7 mouse cellular contexts compared by ENCODE assay signal in the genomic region with DNA sequence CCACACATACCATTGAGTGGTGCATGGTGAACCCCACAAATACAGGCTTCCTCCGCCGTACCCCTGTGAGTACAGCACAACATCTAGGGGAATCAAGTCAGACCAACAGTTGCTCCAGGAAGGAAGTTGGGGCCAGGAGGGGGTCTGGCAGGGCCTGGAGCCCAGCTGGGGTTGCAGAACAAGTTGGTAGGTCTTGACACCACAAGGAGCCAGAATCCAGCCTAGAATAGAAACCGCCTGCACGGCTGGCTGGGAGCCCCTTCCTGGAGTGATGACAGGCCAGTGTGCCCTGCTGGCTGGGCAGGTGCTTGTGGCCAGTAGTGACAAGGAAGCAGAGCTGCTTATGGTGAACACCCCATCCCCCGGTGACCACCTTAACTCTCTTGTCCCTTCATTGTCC.
DNase-seq lines count a peak whose midpoint lies in the region; ATAC-seq and TF ChIP-seq lines count a peak whose summit lies in the region.

No protein-coding gene starts in this region.

- DNase-seq in gastrocnemius, adult 2 months, result peak; percentile 90
- DNase-seq in heart, adult 18-20 months, result peak; percentile 65 to 66
- DNase-seq in limb, embryonic 11.5 days (ENCODE audit: low spot score), result no peak
- DNase-seq in natural killer cell, adult 2 months (ENCODE audit: low spot score in 2 of 2), result peak; percentile 25 to 27
- DNase-seq in urinary bladder, adult 2 months (ENCODE audit: low spot score), result no peak
- DNase-seq in neural tube, embryonic 10.5 days (ENCODE audit: extremely low spot score, low spot score), result no peak
- DNase-seq in right cerebral cortex, postnatal 14 days, result no peak

- WGBS in limb, embryonic 11.5 days, result 81% methylated on average over 5 of the region's 5 CpGs

- H3K27ac ChIP-seq in gastrocnemius, adult 2 months, result peak overlapping the region; percentile 75
- H3K27ac ChIP-seq in limb, embryonic 11.5 days (replicated peaks; ENCODE audit: low read depth, low read length), result peak overlapping the region; percentile 30; the same call in 1 of the 2 replicates

- H3K9ac ChIP-seq in limb, embryonic 11.5 days (ENCODE audit: low read length), result no peak overlapping the region

- no peak overlapping the region for H3K4me2 ChIP-seq in limb, embryonic 11.5 days (ENCODE audit: low read depth, severe bottlenecking)

- H3K36me3 ChIP-seq in limb, embryonic 11.5 days (ENCODE audit: control insufficient read depth, insufficient read depth, low read length), result no peaks in the 10 kb centered on the region

- intact Hi-C loops in gastrocnemius, adult 2 months (cut with DNase I), result loop anchor here (5.0 kb wide), 1 partner anchor 49 kb away; no protein-coding TSS in a partner anchor

- no peak for ATAC-seq in limb, embryonic 11.5 days (ENCODE audit: insufficient number of reproducible peaks, low FRiP score, low TSS enrichment, low read depth)

- H3K4me3 ChIP-seq in gastrocnemius, adult 2 months, result no peak overlapping the region
- H3K4me3 ChIP-seq in limb, embryonic 11.5 days (ENCODE audit: low read depth, low read length), result no peak overlapping the region

- H3K9me3 ChIP-seq in limb, embryonic 11.5 days (ENCODE audit: control insufficient read depth, low read length), result no peaks in the 10 kb centered on the region

- H3K4me1 ChIP-seq in limb, embryonic 11.5 days (ENCODE audit: control insufficient read depth, insufficient read depth, low read length), result peaks cover 10% of the 10 kb centered on the region

- no peaks in the 10 kb centered on the region for H3K27me3 ChIP-seq in limb, embryonic 11.5 days (ENCODE audit: control insufficient read depth, insufficient read depth, low read length)

- no peak for TF ChIP-seq CTCF in gastrocnemius, adult 2 months (IDR thresholded peaks at IDR 0.05)

Comparison
In these comparisons a context has a peak if more than half of its experiments do, and no peak if none do; other contexts are left out.
1. DNase-seq: peak in gastrocnemius, adult 2 months (single experiment), heart, adult 18-20 months (2 of 2) and natural killer cell, adult 2 months (2 of 2); none in limb, embryonic 11.5 days (single experiment), urinary bladder, adult 2 months (single experiment), neural tube, embryonic 10.5 days (single experiment) and right cerebral cortex, postnatal 14 days (single experiment).